Mouse (Mus musculus): ENCODE measurements around the gene Acpp. TPM values are rescaled to one million over a fixed set of nuclear protein-coding genes. Genes with fewer than 3 reads are reported as not detected.
A peak's percentile ranks its signal among the peaks of the same experiment; 100 is the strongest.
"Not testable (repeated sequence)": the region's sequence is repeated elsewhere in the genome, so short reads cannot be mapped to it uniquely, and the experiment has no call there.

Acpp gene
- polyA plus RNA-seq (2016; fragmentation: Nextera tagmentation; extraction: Ambion mirVana), result 0.09 and 0.17 TPM in 2 replicates

DNA sequence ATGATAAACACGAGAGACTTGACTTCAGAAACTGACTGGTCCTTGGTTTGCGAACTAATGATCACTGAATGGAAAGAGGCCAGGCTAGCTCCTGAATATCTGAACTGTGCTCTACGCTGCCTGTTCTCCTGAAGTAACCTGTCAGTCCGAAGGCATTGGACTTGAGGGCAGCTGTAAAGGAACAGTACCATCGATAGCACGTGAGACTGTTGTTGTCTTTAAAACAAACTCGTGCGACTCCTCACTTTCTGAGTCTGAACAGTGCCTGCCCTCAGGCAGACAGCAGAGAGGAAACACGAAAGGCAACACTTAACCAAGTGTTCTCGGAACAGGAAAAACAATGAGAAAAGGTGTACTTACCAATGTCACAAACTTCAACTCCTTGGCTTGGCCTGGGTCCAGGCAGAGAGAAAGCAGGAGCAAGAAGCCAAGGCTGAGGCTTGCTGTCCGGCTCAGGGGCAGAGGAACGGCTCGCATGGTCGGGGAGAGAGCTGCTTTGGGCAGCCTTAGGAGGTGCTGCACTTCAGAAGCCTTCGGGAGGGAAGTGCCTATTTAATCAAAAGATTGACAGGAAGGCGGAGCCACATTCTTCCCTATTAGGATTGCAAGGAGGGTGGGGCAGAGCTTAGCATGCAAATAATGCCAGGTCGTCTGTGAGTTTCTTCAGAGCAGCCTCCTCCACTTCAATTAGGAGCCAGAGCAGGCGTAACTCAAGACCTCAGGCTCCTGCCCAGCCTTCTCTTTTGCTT, at the start of gene Acpp:
Gene Acpp (minus strand): TSS at position 566 of the 749 bp plus-strand sequence.
- 31% methylated on average over 18 of the region's 18 CpGs for WGBS
- peak within 1 kb of the TSS; percentile 18 for H3K4me3 ChIP-seq
- H3K9ac ChIP-seq (replicated peaks), result no peak within 1 kb of the TSS; the same call in 1 of the 2 replicates
- no peaks in the 10 kb centered on the region for H3K36me3 ChIP-seq
- no peak for ATAC-seq (ENCODE audit: low FRiP score, low read depth)
- H3K4me1 ChIP-seq, result peaks cover 7% of the 10 kb centered on the region; the same call in 1 of the 2 replicates
- H3K4me2 ChIP-seq (replicated peaks), result peak within 1 kb of the TSS; percentile 45
- H3K9me3 ChIP-seq, result no peaks in the 10 kb centered on the region
- H3K27ac ChIP-seq (replicated peaks), result no peak within 1 kb of the TSS
- no peaks in the 10 kb centered on the region for H3K27me3 ChIP-seq

DNA sequence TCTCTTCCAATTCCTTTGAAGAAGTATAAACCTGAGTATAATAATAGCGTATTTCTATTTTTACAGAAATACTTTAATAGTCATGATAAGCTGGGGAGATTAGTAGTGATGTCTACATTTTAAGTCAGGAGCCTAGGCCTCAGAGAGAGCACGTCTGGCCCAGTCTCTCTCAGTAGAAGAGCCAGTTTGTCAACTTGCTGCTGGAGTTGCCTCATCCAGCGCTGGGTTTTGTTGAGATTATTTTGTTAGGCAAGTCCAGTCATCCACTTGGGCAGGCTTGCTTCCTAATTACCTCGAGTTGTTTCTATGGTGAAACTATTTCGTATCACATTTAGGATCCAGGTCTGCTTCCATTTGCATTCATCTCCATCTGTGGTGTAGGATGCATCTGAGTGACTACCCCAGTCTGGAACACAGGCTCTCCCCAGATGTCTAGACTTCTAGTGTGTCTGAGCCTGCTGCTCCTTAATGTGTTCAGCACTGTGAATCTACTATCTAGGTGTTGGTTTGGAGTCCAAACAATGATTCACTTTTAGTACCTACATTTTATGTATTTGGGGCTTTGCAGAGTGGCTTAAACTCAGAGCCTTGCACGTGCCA, 45.1 kb upstream of the Acpp start:
- no peak overlapping the region for H3K27ac ChIP-seq (replicated peaks)
- no peaks in the 10 kb centered on the region for H3K27me3 ChIP-seq
- no peaks in the 10 kb centered on the region for H3K4me1 ChIP-seq
- H3K36me3 ChIP-seq, result no peaks in the 10 kb centered on the region
- WGBS, result 84% methylated on average over 6 of the region's 6 CpGs
- no peak overlapping the region for H3K4me3 ChIP-seq
- no peaks in the 10 kb centered on the region for H3K9me3 ChIP-seq
- H3K9ac ChIP-seq (replicated peaks), result no peak overlapping the region
- H3K4me2 ChIP-seq (replicated peaks), result no peak overlapping the region
- ATAC-seq (ENCODE audit: low FRiP score, low read depth), result no peak

DNA sequence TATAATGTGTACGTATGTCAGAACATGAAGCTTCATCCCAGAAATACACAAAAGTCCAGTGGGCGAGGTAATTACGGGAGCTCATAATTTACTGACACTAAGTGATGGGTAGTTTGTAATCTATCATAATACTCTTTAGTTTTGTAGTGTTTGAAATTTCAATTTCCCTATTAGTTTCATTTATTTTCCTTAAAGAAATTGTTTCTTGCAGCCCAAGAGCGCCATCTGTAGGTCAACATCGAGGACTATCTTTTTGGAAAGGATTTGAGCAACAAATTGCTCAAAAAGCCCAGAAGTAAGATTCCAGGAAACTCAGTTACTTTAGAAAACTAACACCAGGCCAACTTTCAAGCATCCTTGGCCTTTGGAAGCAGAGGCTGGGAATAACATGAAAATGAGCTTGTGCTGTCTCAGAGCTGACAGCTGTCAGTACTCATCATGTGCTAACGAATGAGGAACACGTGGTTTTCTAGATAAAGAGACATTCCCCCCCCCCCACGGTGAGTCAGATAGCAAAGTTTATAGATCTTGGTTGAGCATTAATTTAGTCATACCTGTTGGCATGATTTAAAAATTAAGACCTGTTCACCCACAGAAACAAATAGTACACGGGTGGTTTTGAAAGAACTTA, 42.1 kb upstream of the Acpp start:
- 68% methylated on average over 9 of the region's 9 CpGs for WGBS
- no peaks in the 10 kb centered on the region for H3K36me3 ChIP-seq
- H3K4me1 ChIP-seq, result no peaks in the 10 kb centered on the region
- H3K27ac ChIP-seq (replicated peaks), result no peak overlapping the region
- ATAC-seq (ENCODE audit: low FRiP score, low read depth), result no peak
- no peak overlapping the region for H3K4me2 ChIP-seq (replicated peaks)
- H3K4me3 ChIP-seq, result no peak overlapping the region
- no peaks in the 10 kb centered on the region for H3K27me3 ChIP-seq
- no peak overlapping the region for H3K9ac ChIP-seq (replicated peaks)
- no peaks in the 10 kb centered on the region for H3K9me3 ChIP-seq

- Histone ChIP-seq H3K27me3 (no peaks in the 10 kb centered on the region), H3K4me1 (no peaks in the 10 kb centered on the region), H3K9me3 (no peaks in the 10 kb centered on the region), H3K4me3 (no peak overlapping the region), H3K27ac (replicated peaks) (no peak overlapping the region), H3K9ac (replicated peaks) (no peak overlapping the region), H3K36me3 (no peaks in the 10 kb centered on the region), H3K4me2 (replicated peaks) (no peak overlapping the region)
- WGBS, result 54% methylated on average over 3 of the region's 3 CpGs
- no peak for ATAC-seq (ENCODE audit: low FRiP score, low read depth)
These were observed 38.0 kb upstream of the Acpp start for GRCm38 (mm10) chr9:104375573-104375972.

DNA sequence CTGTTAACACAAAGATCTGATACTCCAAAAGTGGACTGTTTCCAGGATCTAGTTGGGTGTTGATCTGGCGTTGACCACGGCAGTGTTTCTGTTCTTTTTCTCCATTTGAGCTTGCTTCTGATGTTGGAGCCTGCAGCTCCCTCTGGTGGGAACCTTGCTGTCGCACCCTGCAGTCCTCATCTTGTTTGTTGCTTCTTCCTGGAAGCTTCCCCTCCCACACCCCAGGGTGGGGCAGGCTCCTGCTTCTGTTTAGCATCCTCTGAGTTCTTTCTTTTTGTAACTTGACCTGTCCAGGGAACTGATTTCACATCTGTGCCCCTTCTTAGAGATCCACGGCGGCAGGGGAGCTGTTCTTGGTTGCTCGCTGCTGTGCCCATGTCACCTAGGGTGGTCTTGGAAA, 35.7 kb upstream of the Acpp start:
- Histone ChIP-seq H3K4me2 (replicated peaks) (no peak overlapping the region), H3K27me3 (no peaks in the 10 kb centered on the region), H3K9me3 (no peaks in the 10 kb centered on the region), H3K4me1 (no peaks in the 10 kb centered on the region), H3K27ac (replicated peaks) (no peak overlapping the region), H3K9ac (replicated peaks) (no peak overlapping the region), H3K36me3 (no peaks in the 10 kb centered on the region), H3K4me3 (no peak overlapping the region)
- ATAC-seq (ENCODE audit: low FRiP score, low read depth), result no peak
- WGBS, result 29% methylated on average over 6 of the region's 6 CpGs

GRCm38 (mm10) chr9:104366983-104367382, 29.4 kb upstream of the Acpp start:
- Histone ChIP-seq H3K4me1 (no peaks in the 10 kb centered on the region), H3K4me3 (no peak overlapping the region), H3K4me2 (replicated peaks) (no peak overlapping the region), H3K9ac (replicated peaks) (no peak overlapping the region), H3K9me3 (no peaks in the 10 kb centered on the region; the same call in 1 of the 2 replicates), H3K27me3 (no peaks in the 10 kb centered on the region), H3K36me3 (no peaks in the 10 kb centered on the region), H3K27ac (replicated peaks) (no peak overlapping the region)
- 84% methylated on average over 2 of the region's 2 CpGs for WGBS
- ATAC-seq (ENCODE audit: low FRiP score, low read depth), result no peak

- H3K36me3 ChIP-seq; H3K27me3 ChIP-seq; H3K4me1 ChIP-seq; H3K27ac ChIP-seq (replicated peaks); H3K9me3 ChIP-seq; H3K9ac ChIP-seq (replicated peaks); H3K4me3 ChIP-seq; H3K4me2 ChIP-seq (replicated peaks); ATAC-seq (ENCODE audit: low FRiP score, low read depth): not testable (repeated sequence)
- WGBS, result 92% methylated on average over 1 of the region's 1 CpGs
These were observed 24.4 kb upstream of the Acpp start for GRCm38 (mm10) chr9:104361951-104362350.

GRCm38 (mm10) chr9:104361073-104361891, 23.7 kb upstream of the Acpp start:
- no peaks in the 10 kb centered on the region for H3K4me1 ChIP-seq
- no peak overlapping the region for H3K4me3 ChIP-seq
- no peak for ATAC-seq (ENCODE audit: low FRiP score, low read depth)
- H3K36me3 ChIP-seq, result no peaks in the 10 kb centered on the region
- no peak overlapping the region for H3K27ac ChIP-seq (replicated peaks)
- no peaks in the 10 kb centered on the region for H3K27me3 ChIP-seq
- no peak overlapping the region for H3K4me2 ChIP-seq (replicated peaks)
- H3K9ac ChIP-seq (replicated peaks), result no peak overlapping the region
- WGBS, result 86% methylated on average over 17 of the region's 17 CpGs
- no peaks in the 10 kb centered on the region; the same call in 1 of the 2 replicates for H3K9me3 ChIP-seq

DNA sequence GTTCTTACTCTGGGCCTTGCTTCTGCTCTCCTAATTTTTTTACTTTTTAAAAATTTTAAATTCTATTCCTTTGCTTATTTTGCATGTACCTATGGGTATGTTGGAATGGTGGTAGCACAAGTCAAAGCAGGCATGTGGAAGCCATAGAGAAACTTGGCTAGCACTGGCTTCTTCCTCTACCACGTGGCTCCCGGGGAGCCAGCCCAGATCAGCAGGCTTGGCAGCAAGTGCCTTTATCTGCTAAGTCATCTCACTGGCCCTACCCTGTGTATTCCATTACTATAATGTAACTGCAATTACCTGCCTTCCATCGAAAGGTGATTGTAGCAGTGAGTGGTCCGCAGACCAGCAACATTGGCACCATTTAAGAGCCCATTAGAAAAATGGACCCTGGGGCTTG, 22.8 kb upstream of the Acpp start:
- WGBS, result 91% methylated on average over 4 of the region's 4 CpGs
- H3K36me3 ChIP-seq, result no peaks in the 10 kb centered on the region
- H3K9me3 ChIP-seq, result no peaks in the 10 kb centered on the region; the same call in 1 of the 2 replicates
- H3K4me1 ChIP-seq, result 0 out of 2 replicates have a peak, but pooled peaks cover 5% of the 10 kb centered on the region
- no peak overlapping the region for H3K9ac ChIP-seq (replicated peaks)
- H3K27ac ChIP-seq (replicated peaks), result no peak overlapping the region
- H3K4me2 ChIP-seq (replicated peaks), result no peak overlapping the region
- no peaks in the 10 kb centered on the region for H3K27me3 ChIP-seq
- H3K4me3 ChIP-seq, result no peak overlapping the region
- no peak for ATAC-seq (ENCODE audit: low FRiP score, low read depth)

- H3K36me3 ChIP-seq, result no peaks in the 10 kb centered on the region
- no peak overlapping the region for H3K27ac ChIP-seq (replicated peaks)
- no peaks in the 10 kb centered on the region for H3K9me3 ChIP-seq
- no peak overlapping the region for H3K9ac ChIP-seq (replicated peaks)
- WGBS, result 83% methylated on average over 8 of the region's 8 CpGs
- no peaks in the 10 kb centered on the region for H3K27me3 ChIP-seq
- H3K4me1 ChIP-seq, result 0 out of 2 replicates have a peak, but pooled peaks cover 5% of the 10 kb centered on the region
- no peak overlapping the region for H3K4me2 ChIP-seq (replicated peaks)
- no peak overlapping the region for H3K4me3 ChIP-seq
- ATAC-seq (ENCODE audit: low FRiP score, low read depth), result no peak
These were observed 18.1 kb upstream of the Acpp start for GRCm38 (mm10) chr9:104355521-104356270.

- no peaks in the 10 kb centered on the region for H3K27me3 ChIP-seq
- H3K36me3 ChIP-seq, result no peaks in the 10 kb centered on the region
- H3K27ac ChIP-seq (replicated peaks), result no peak overlapping the region
- 83% methylated on average over 5 of the region's 5 CpGs for WGBS
- no peak overlapping the region for H3K4me3 ChIP-seq
- H3K4me1 ChIP-seq, result no peaks in the 10 kb centered on the region
- H3K9ac ChIP-seq (replicated peaks), result no peak overlapping the region
- ATAC-seq (ENCODE audit: low FRiP score, low read depth), result no peak
- no peaks in the 10 kb centered on the region for H3K9me3 ChIP-seq
- no peak overlapping the region for H3K4me2 ChIP-seq (replicated peaks)
These were observed 6.6 kb upstream of the Acpp start for GRCm38 (mm10) chr9:104344136-104344535.
